ENCODE assay signal across 8 mouse cellular contexts in the genomic region with DNA sequence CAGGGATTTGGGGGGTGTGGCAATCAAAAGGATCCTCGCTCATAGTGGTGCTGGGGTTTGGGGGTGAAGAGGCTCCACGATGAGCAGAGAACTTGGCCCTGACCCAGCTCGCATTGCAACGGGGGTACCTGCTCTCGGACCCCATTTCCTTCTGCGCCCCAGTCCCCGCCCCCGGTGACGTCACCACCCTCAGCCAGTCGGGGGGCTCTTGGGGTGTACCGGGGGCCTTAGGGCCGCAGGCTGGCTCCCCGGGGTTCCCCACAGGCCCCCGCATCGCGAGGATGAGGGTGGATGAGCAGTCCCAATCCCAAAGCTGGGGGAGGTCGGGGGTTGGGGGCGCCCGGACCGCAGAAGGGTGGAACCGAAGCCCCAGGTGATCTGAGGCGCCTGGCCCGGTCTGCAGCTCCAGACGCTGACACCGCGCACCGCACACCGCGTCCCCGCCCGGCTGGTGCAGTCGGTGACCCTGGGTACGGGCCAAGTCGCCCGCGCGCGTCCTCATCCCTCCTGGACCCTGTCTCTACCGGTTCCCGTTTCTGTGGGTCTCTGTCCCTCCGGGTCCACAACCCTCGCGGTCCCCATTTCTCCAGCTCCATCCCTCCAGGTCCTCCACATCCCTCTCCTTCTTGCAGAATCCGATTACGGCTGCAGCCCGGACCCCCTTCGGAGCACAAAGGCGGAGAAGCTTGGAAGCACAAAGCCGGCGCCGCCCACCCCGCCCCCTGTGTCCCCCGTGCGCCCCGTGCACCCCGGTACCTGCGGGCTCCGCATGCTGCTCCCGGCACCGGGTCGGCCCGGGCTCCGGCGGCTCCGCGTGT. TPM values are rescaled to one million over a fixed set of nuclear protein-coding genes. Genes with fewer than 3 reads are reported as not detected.
DNase-seq lines count a peak whose midpoint lies in the region; ATAC-seq lines count a peak whose summit lies in the region.

No protein-coding gene starts in this region.

- H3K27ac ChIP-seq in midbrain, embryonic 11.5 days (ENCODE audit: low read depth, low read length), result peak overlapping the region; percentile 89

- peaks cover 29% of the 10 kb centered on the region for H3K27me3 ChIP-seq in midbrain, embryonic 11.5 days (ENCODE audit: control insufficient read depth, insufficient read depth, low read length)

- no peaks in the 10 kb centered on the region for H3K36me3 ChIP-seq in midbrain, embryonic 11.5 days (ENCODE audit: control insufficient read depth, insufficient read depth, low read length)

- no peaks in the 10 kb centered on the region for H3K9me3 ChIP-seq in midbrain, embryonic 11.5 days (ENCODE audit: control insufficient read depth, low read length)

- peak; percentile 6; the same call in 1 of the 2 replicates for ATAC-seq in cerebellum, adult (ENCODE audit: insufficient number of reproducible peaks, low FRiP score, low TSS enrichment)
- ATAC-seq in midbrain, embryonic 11.5 days (ENCODE audit: low FRiP score), result peak; percentile 58

- H3K4me2 ChIP-seq in midbrain, embryonic 11.5 days, result peak overlapping the region; percentile 98

- H3K4me3 ChIP-seq in midbrain, embryonic 11.5 days (ENCODE audit: low read depth, low read length), result peak overlapping the region; percentile 92

- peak; percentile 55 for DNase-seq in ovary, postnatal 36 days (ENCODE audit: low spot score)
- no peak for DNase-seq in ovary, adult 18-20 months (ENCODE audit: low spot score)
- DNase-seq in forelimb bud, embryonic 11.5 days (ENCODE audit: low read depth, low spot score), result peak; percentile 47
- DNase-seq in layer of hippocampus, adult 9-11 months, result peak; percentile 60
- no peak for DNase-seq in midbrain, embryonic 11.5 days (ENCODE audit: low spot score, missing footprints)
- DNase-seq in testis, postnatal 14 days (ENCODE audit: low spot score), result peak; percentile 47
- DNase-seq in gastrocnemius, postnatal 36 days, result no peak

- intact Hi-C loops in gastrocnemius, postnatal 36 days (cut with DNase I), result loop anchor here (5.0 kb wide), 1 partner anchor 77 kb away; the partner anchor contains the start of gene Gm20219

- peak overlapping the region; percentile 98 for H3K9ac ChIP-seq in midbrain, embryonic 11.5 days (ENCODE audit: low read length)

- peaks cover 37% of the 10 kb centered on the region for H3K4me1 ChIP-seq in midbrain, embryonic 11.5 days (ENCODE audit: control insufficient read depth, insufficient read depth, low read length)

- WGBS in midbrain, embryonic 11.5 days, result 1% methylated on average over 57 of the region's 66 CpGs

RNA-seq across cellular contexts. Expression of gene Ptprs, which starts 0.5 kb away (rescaled TPM):
- 115 and 125 TPM in 2 replicates for polyA plus RNA-seq in midbrain, embryonic 11.5 days (2014; fragmentation: Nextera tagmentation; extraction: Ambion mirVana)
- total RNA-seq in gastrocnemius, postnatal 36 days (2021), result 10 to 100 TPM; 35.0 to 45.6 TPM

RNA-seq across cellular contexts. Expression of gene Znrf4, which starts 36.4 kb away (rescaled TPM):
- not detected in 2 replicates for polyA plus RNA-seq in midbrain, embryonic 11.5 days (2014; fragmentation: Nextera tagmentation; extraction: Ambion mirVana)
- total RNA-seq in gastrocnemius, postnatal 36 days (2021), result not detected

Comparison
In these comparisons a context has a peak if more than half of its experiments do, and no peak if none do; other contexts are left out.
1. DNase-seq: peak in ovary, postnatal 36 days (single experiment), forelimb bud, embryonic 11.5 days (single experiment), layer of hippocampus, adult 9-11 months (single experiment) and testis, postnatal 14 days (single experiment); none in ovary, adult 18-20 months (single experiment), midbrain, embryonic 11.5 days (single experiment) and gastrocnemius, postnatal 36 days (0 of 2).